Mouse (Mus musculus) stomach, postnatal 0 days (tissue): ENCODE results near the gene Snx1. TPM values are rescaled to one million over a fixed set of nuclear protein-coding genes. Genes with fewer than 3 reads are reported as not detected.

Source experiments
- ATAC-seq: fragments of 200-750 bp; cut with Nextera tagmentation; 2 replicates; pipeline ENCODE4 v1.8.0; 2017; ENCODE audit not compliant: low FRiP score, low TSS enrichment
- DNase-seq: peaks from one replicate; pipeline ENCODE4 v3.0.0-alpha.2; 2016; ENCODE audit warnings: low spot score
- H3K27ac ChIP-seq: fragments of 300-500 bp; sonication (generic); replicated peaks from 2 replicates; pipeline ENCODE4 v1.5.1; 2014; ENCODE audit warnings: mild to moderate bottlenecking, control low read depth
- H3K27me3 ChIP-seq: fragments of 300-500 bp; sonication (generic); 2 replicates; pipeline ENCODE4 v1.6.1; 2014; ENCODE audit warnings: low read length; ENCODE audit not compliant: control insufficient read depth, insufficient read depth
- H3K36me3 ChIP-seq: fragments of 300-500 bp; sonication (generic); 2 replicates; pipeline ENCODE4 v1.6.1; 2014; ENCODE audit warnings: low read length, mixed read lengths; ENCODE audit not compliant: control insufficient read depth, insufficient read depth
- H3K4me1 ChIP-seq: fragments of 300-500 bp; sonication (generic); replicated peaks from 2 replicates; pipeline ENCODE4 v1.6.1; 2014; ENCODE audit warnings: antibody characterized with exemption; ENCODE audit not compliant: control insufficient read depth, insufficient read depth
- H3K4me2 ChIP-seq: fragments of 300-500 bp; sonication (generic); replicated peaks from 2 replicates; pipeline ENCODE4 v1.6.1; 2014; ENCODE audit warnings: low read depth, mild to moderate bottlenecking, control low read depth, moderate library complexity
- H3K4me3 ChIP-seq: fragments of 300-500 bp; sonication (generic); 2 replicates; pipeline ENCODE4 v1.5.1; 2014; ENCODE audit warnings: low read depth, low read length, control low read depth
- H3K9ac ChIP-seq: fragments of 300-500 bp; sonication (generic); 2 replicates; pipeline ENCODE4 v1.6.1; 2014; ENCODE audit warnings: mild to moderate bottlenecking, low read length, control low read depth, mixed read lengths
- H3K9me3 ChIP-seq: fragments of 300-500 bp; sonication (generic); 2 replicates; pipeline ENCODE4 v1.6.1; 2016; ENCODE audit warnings: low read length; ENCODE audit not compliant: control insufficient read depth
- CTCF ChIP-seq: IDR thresholded peaks from 2 replicates; pipeline ENCODE4 v1.5.1; 2016; ENCODE audit warnings: antibody characterized with exemption, low read depth, mild to moderate bottlenecking, moderate library complexity
- EP300 ChIP-seq: optimal IDR thresholded peaks from 2 replicates; pipeline ENCODE3; 2016; ENCODE audit warnings: antibody characterized with exemption
- WGBS: fragments of 180-500 bp; shearing (Covaris S2); extraction: QIAGEN DNeasy Blood & Tissue Kit; methylation state at CpG from one replicate; pipeline ENCODE4 v1.1.7; 2014; 5-methylcytosine and 5-hydroxymethylcytosine counted together
- polyA plus RNA-seq: library from polyadenylated mRNA; unstranded; fragments of >200 nt; fragmentation: Nextera tagmentation; extraction: Ambion mirVana; gene quantifications from 2 replicates; pipeline ENCODE4 v1.2.1, GENCODE M21; 2015

Gene Snx1
- polyA plus RNA-seq, 1 experiment from 2014 or later: 77.5 TPM

- no peaks in the 10 kb centered on the region for H3K9me3 ChIP-seq
- H3K27me3 ChIP-seq: no peaks in the 10 kb centered on the region
- ATAC-seq: no peak
- H3K36me3 ChIP-seq: peaks cover 24% of the 10 kb centered on the region
- TF ChIP-seq CTCF (no peak), EP300 (no peak)
- no peak overlapping the region for H3K27ac ChIP-seq
- H3K4me3 ChIP-seq: no peak overlapping the region
- no peak overlapping the region for H3K9ac ChIP-seq
- DNase-seq: no peak
- 75% methylated on average over 4 of the region's 4 CpGs for WGBS
- H3K4me2 ChIP-seq: no peak overlapping the region
- 0 out of 2 replicates have a peak, but pooled peaks cover 3% of the 10 kb centered on the region for H3K4me1 ChIP-seq
Observed at GRCm38 (mm10) chr9:66068056-66068455, 58.3 kb downstream of the Snx1 start.

GRCm38 (mm10) chr9:66067542-66067941 lies 58.8 kb downstream of the Snx1 start:
- Histone ChIP-seq H3K4me2 (no peak overlapping the region), H3K27me3 (no peaks in the 10 kb centered on the region), H3K9me3 (no peaks in the 10 kb centered on the region), H3K27ac (no peak overlapping the region), H3K4me1 (0 out of 2 replicates have a peak, but pooled peaks cover 3% of the 10 kb centered on the region), H3K4me3 (no peak overlapping the region), H3K9ac (no peak overlapping the region), H3K36me3 (peaks cover 30% of the 10 kb centered on the region)
- ATAC-seq (peak; percentile 37; the same call in 1 of the 2 replicates), DNase-seq (peak; percentile 76)
- TF ChIP-seq EP300 (no peak), CTCF (peak; percentile 82)
- 42% methylated on average over 5 of the region's 5 CpGs for WGBS

- TF ChIP-seq EP300 (no peak), CTCF (no peak)
- 89% methylated on average over 3 of the region's 3 CpGs for WGBS
Observed at GRCm38 (mm10) chr9:66066791-66067190, 59.6 kb downstream of the Snx1 start.

GRCm38 (mm10) chr9:66064316-66064715 lies 62.1 kb downstream of the Snx1 start:
- Histone ChIP-seq H3K9me3 (no peaks in the 10 kb centered on the region), H3K4me1 (0 out of 2 replicates have a peak, but pooled peaks cover 8% of the 10 kb centered on the region), H3K4me2 (no peak overlapping the region), H3K36me3 (peaks cover 32% of the 10 kb centered on the region), H3K9ac (no peak overlapping the region), H3K27ac (no peak overlapping the region), H3K27me3 (no peaks in the 10 kb centered on the region), H3K4me3 (no peak overlapping the region)
- TF ChIP-seq EP300 (no peak), CTCF (no peak)
- no peak for ATAC-seq
- DNase-seq: no peak
- WGBS: 96% methylated on average over 11 of the region's 11 CpGs

More at GRCm38 (mm10) chr9:66066791-66067190, 59.6 kb downstream of the Snx1 start:
- H3K36me3 ChIP-seq: peaks cover 32% of the 10 kb centered on the region
- H3K9ac ChIP-seq: no peak overlapping the region
- no peaks in the 10 kb centered on the region for H3K27me3 ChIP-seq
- H3K27ac ChIP-seq: no peak overlapping the region
- DNase-seq: no peak
- H3K4me3 ChIP-seq: no peak overlapping the region
- no peak overlapping the region for H3K4me2 ChIP-seq
- H3K9me3 ChIP-seq: no peaks in the 10 kb centered on the region
- H3K4me1 ChIP-seq: 0 out of 2 replicates have a peak, but pooled peaks cover 3% of the 10 kb centered on the region
- no peak for ATAC-seq

- Histone ChIP-seq H3K9ac (no peak overlapping the region), H3K4me3 (no peak overlapping the region), H3K27me3 (no peaks in the 10 kb centered on the region), H3K36me3 (peaks cover 32% of the 10 kb centered on the region), H3K4me1 (0 out of 2 replicates have a peak, but pooled peaks cover 5% of the 10 kb centered on the region), H3K4me2 (no peak overlapping the region), H3K27ac (no peak overlapping the region), H3K9me3 (no peaks in the 10 kb centered on the region)
- TF ChIP-seq EP300 (no peak), CTCF (no peak)
- DNase-seq (no peak), ATAC-seq (no peak)
- WGBS: 86% methylated on average over 3 of the region's 3 CpGs
Observed at GRCm38 (mm10) chr9:66063446-66063845, 62.9 kb downstream of the Snx1 start.

- no peak for DNase-seq
- WGBS: 67% methylated on average over 3 of the region's 3 CpGs
- Histone ChIP-seq H3K27ac (peak overlapping the region; percentile 31; the same call in 1 of the 2 replicates), H3K27me3 (no peaks in the 10 kb centered on the region), H3K4me1 (0 out of 2 replicates have a peak, but pooled peaks cover 5% of the 10 kb centered on the region), H3K9me3 (no peaks in the 10 kb centered on the region), H3K4me3 (peak overlapping the region; percentile 78), H3K4me2 (peak overlapping the region; percentile 77), H3K36me3 (peaks cover 29% of the 10 kb centered on the region), H3K9ac (no peak overlapping the region)
- ATAC-seq: no peak
- TF ChIP-seq EP300 (no peak), CTCF (no peak)
Observed at GRCm38 (mm10) chr9:66061656-66062055, 64.7 kb downstream of the Snx1 start.
